Mouse (Mus musculus) liver, embryonic 13.5 days (tissue): ENCODE results near the gene Nup188. TPM values are rescaled to one million over a fixed set of nuclear protein-coding genes. Genes with fewer than 3 reads are reported as not detected.

Source experiments
- ATAC-seq: fragments of 200-750 bp; cut with Nextera tagmentation; 2 replicates; pipeline ENCODE4 v1.8.0; 2017; ENCODE audit warnings: low read depth, mild to moderate bottlenecking, moderate number of reproducible peaks, moderate library complexity
- DNase-seq: peaks from one replicate; pipeline ENCODE4 v3.0.0; 2022
- H3K27ac ChIP-seq: fragments of 300-500 bp; sonication (generic); 2 replicates; pipeline ENCODE4 v1.5.1; 2015; ENCODE audit warnings: moderate library complexity, mild to moderate bottlenecking, inconsistent platforms
- H3K27me3 ChIP-seq: fragments of 300-500 bp; sonication (generic); 2 replicates; pipeline ENCODE4 v1.6.1; 2015; ENCODE audit warnings: mild to moderate bottlenecking, inconsistent platforms
- H3K36me3 ChIP-seq: fragments of 300-500 bp; sonication (generic); 2 replicates; pipeline ENCODE4 v1.6.1; 2015; ENCODE audit warnings: mild to moderate bottlenecking, inconsistent platforms
- H3K4me1 ChIP-seq: fragments of 300-500 bp; sonication (generic); replicated peaks from 2 replicates; pipeline ENCODE4 v1.6.1; 2015; ENCODE audit warnings: inconsistent platforms
- H3K4me2 ChIP-seq: fragments of 300-500 bp; sonication (generic); 2 replicates; pipeline ENCODE4 v1.6.1; 2015; ENCODE audit warnings: inconsistent platforms, mild to moderate bottlenecking, moderate library complexity
- H3K4me3 ChIP-seq: fragments of 300-500 bp; sonication (generic); replicated peaks from 2 replicates; pipeline ENCODE4 v1.5.1; 2015; ENCODE audit warnings: mild to moderate bottlenecking, inconsistent platforms
- H3K9ac ChIP-seq: fragments of 300-500 bp; sonication (generic); 2 replicates; pipeline ENCODE4 v1.6.1; 2015; ENCODE audit warnings: mild to moderate bottlenecking, inconsistent platforms
- H3K9me3 ChIP-seq: fragments of 300-500 bp; sonication (generic); replicated peaks from 2 replicates; pipeline ENCODE4 v1.6.1; 2016; ENCODE audit warnings: inconsistent platforms
- WGBS: fragments of 180-500 bp; shearing (Covaris S2); methylation state at CpG from one replicate; pipeline ENCODE4 v1.1.7; 2015; ENCODE audit not compliant: insufficient replicate concordance; 5-methylcytosine and 5-hydroxymethylcytosine counted together
- polyA plus RNA-seq: library from polyadenylated mRNA; unstranded; fragments of >200 nt; fragmentation: Nextera tagmentation; extraction: Ambion mirVana; gene quantifications from 2 replicates; pipeline ENCODE4 v1.2.1, GENCODE M21; 2015

Nup188 gene
- polyA plus RNA-seq, 1 experiment from 2014 or later = 15.5 TPM

- DNase-seq (no peak), ATAC-seq (no peak)
- no peaks in the 10 kb centered on the region for H3K9me3 ChIP-seq
- H3K36me3 ChIP-seq = peaks cover 98% of the 10 kb centered on the region
- no peak overlapping the region for H3K27ac ChIP-seq
- H3K4me3 ChIP-seq = no peak overlapping the region
- H3K9ac ChIP-seq = no peak overlapping the region
- WGBS = 82% methylated on average over 16 of the region's 16 CpGs
- H3K4me2 ChIP-seq = no peak overlapping the region
- no peaks in the 10 kb centered on the region for H3K27me3 ChIP-seq
- no peaks in the 10 kb centered on the region for H3K4me1 ChIP-seq
These were observed 50.1 kb downstream of the Nup188 start for GRCm38 (mm10) chr2:30336174-30336915.

- WGBS = 86% methylated on average over 12 of the region's 12 CpGs
These were observed 51.0 kb downstream of the Nup188 start for GRCm38 (mm10) chr2:30337179-30337578.

GRCm38 (mm10) chr2:30342061-30342460 lies 55.9 kb downstream of the Nup188 start:
- H3K4me2 ChIP-seq = no peak overlapping the region
- 86% methylated on average over 3 of the region's 3 CpGs for WGBS
- H3K9me3 ChIP-seq = no peaks in the 10 kb centered on the region
- H3K4me3 ChIP-seq = no peak overlapping the region
- H3K36me3 ChIP-seq = peaks cover 96% of the 10 kb centered on the region
- H3K9ac ChIP-seq = no peak overlapping the region
- ATAC-seq (no peak), DNase-seq (no peak)
- H3K4me1 ChIP-seq = no peaks in the 10 kb centered on the region
- H3K27me3 ChIP-seq = no peaks in the 10 kb centered on the region
- H3K27ac ChIP-seq = no peak overlapping the region

More at GRCm38 (mm10) chr2:30337179-30337578, 51.0 kb downstream of the Nup188 start:
- H3K4me1 ChIP-seq = no peaks in the 10 kb centered on the region
- no peak overlapping the region for H3K9ac ChIP-seq
- no peaks in the 10 kb centered on the region for H3K27me3 ChIP-seq
- no peak overlapping the region for H3K27ac ChIP-seq
- H3K9me3 ChIP-seq = no peaks in the 10 kb centered on the region
- DNase-seq (no peak), ATAC-seq (no peak)
- peaks cover 98% of the 10 kb centered on the region for H3K36me3 ChIP-seq
- no peak overlapping the region for H3K4me3 ChIP-seq
- no peak overlapping the region for H3K4me2 ChIP-seq

- ATAC-seq = no peak
- no peaks in the 10 kb centered on the region for H3K9me3 ChIP-seq
- no peak overlapping the region for H3K4me2 ChIP-seq
- 88% methylated on average over 7 of the region's 7 CpGs for WGBS
- no peaks in the 10 kb centered on the region for H3K4me1 ChIP-seq
- H3K4me3 ChIP-seq = no peak overlapping the region
- H3K27me3 ChIP-seq = no peaks in the 10 kb centered on the region
- H3K27ac ChIP-seq = no peak overlapping the region
- DNase-seq = no peak
- no peak overlapping the region for H3K9ac ChIP-seq
- H3K36me3 ChIP-seq = peaks cover 91% of the 10 kb centered on the region
These were observed 56.3 kb downstream of the Nup188 start for GRCm38 (mm10) chr2:30342544-30342943.

- WGBS = 80% methylated on average over 14 of the region's 14 CpGs
- ATAC-seq (no peak), DNase-seq (no peak)
- Histone ChIP-seq H3K9me3 (no peaks in the 10 kb centered on the region), H3K4me1 (no peaks in the 10 kb centered on the region), H3K36me3 (peaks cover 80% of the 10 kb centered on the region), H3K4me3 (no peak overlapping the region), H3K27ac (no peak overlapping the region), H3K4me2 (no peak overlapping the region), H3K9ac (no peak overlapping the region), H3K27me3 (no peaks in the 10 kb centered on the region)
These were observed 57.5 kb downstream of the Nup188 start for GRCm38 (mm10) chr2:30343601-30344137.

- 78% methylated on average over 7 of the region's 7 CpGs for WGBS
- ATAC-seq = no peak
These were observed 59.9 kb downstream of the Nup188 start for GRCm38 (mm10) chr2:30345971-30346676.

GRCm38 (mm10) chr2:30349196-30349595 lies 63.0 kb downstream of the Nup188 start:
- Histone ChIP-seq H3K9ac (no peak overlapping the region), H3K4me3 (no peak overlapping the region), H3K4me1 (no peaks in the 10 kb centered on the region), H3K36me3 (peaks cover 55% of the 10 kb centered on the region), H3K27me3 (no peaks in the 10 kb centered on the region), H3K9me3 (no peaks in the 10 kb centered on the region), H3K4me2 (no peak overlapping the region), H3K27ac (no peak overlapping the region)
- no peak for ATAC-seq
- no peak for DNase-seq
- 81% methylated on average over 6 of the region's 6 CpGs for WGBS

More at GRCm38 (mm10) chr2:30345971-30346676, 59.9 kb downstream of the Nup188 start:
- H3K9me3 ChIP-seq = no peaks in the 10 kb centered on the region
- no peak overlapping the region for H3K27ac ChIP-seq
- no peak overlapping the region for H3K4me3 ChIP-seq
- no peak for DNase-seq
- no peak overlapping the region for H3K9ac ChIP-seq
- no peak overlapping the region for H3K4me2 ChIP-seq
- no peaks in the 10 kb centered on the region for H3K27me3 ChIP-seq
- no peaks in the 10 kb centered on the region for H3K4me1 ChIP-seq
- peaks cover 75% of the 10 kb centered on the region for H3K36me3 ChIP-seq

- ATAC-seq = no peak
- H3K4me2 ChIP-seq = no peak overlapping the region
- no peak overlapping the region for H3K27ac ChIP-seq
- H3K9me3 ChIP-seq = no peaks in the 10 kb centered on the region
- H3K9ac ChIP-seq = no peak overlapping the region
- H3K36me3 ChIP-seq = peaks cover 35% of the 10 kb centered on the region
- H3K4me3 ChIP-seq = no peak overlapping the region
- WGBS = 85% methylated on average over 2 of the region's 2 CpGs
- H3K27me3 ChIP-seq = no peaks in the 10 kb centered on the region
- H3K4me1 ChIP-seq = peaks cover 3% of the 10 kb centered on the region; the same call in 1 of the 2 replicates
- DNase-seq = no peak
These were observed 65.0 kb downstream of the Nup188 start for GRCm38 (mm10) chr2:30351149-30351548.

GRCm38 (mm10) chr2:30355861-30356260 lies 69.7 kb downstream of the Nup188 start:
- H3K36me3 ChIP-seq = peaks cover 10% of the 10 kb centered on the region
- H3K4me2 ChIP-seq = no peak overlapping the region
- peaks cover 38% of the 10 kb centered on the region for H3K4me1 ChIP-seq
- 52% methylated on average over 4 of the region's 4 CpGs for WGBS
- H3K4me3 ChIP-seq = no peak overlapping the region
- H3K27me3 ChIP-seq = no peaks in the 10 kb centered on the region
- no peak overlapping the region for H3K9ac ChIP-seq
- DNase-seq (no peak), ATAC-seq (no peak)
- H3K9me3 ChIP-seq = no peaks in the 10 kb centered on the region
- H3K27ac ChIP-seq = no peak overlapping the region

GRCm38 (mm10) chr2:30356266-30356665 lies 70.1 kb downstream of the Nup188 start:
- DNase-seq (no peak), ATAC-seq (no peak)
- H3K27me3 ChIP-seq = no peaks in the 10 kb centered on the region
- no peak overlapping the region for H3K27ac ChIP-seq
- peaks cover 10% of the 10 kb centered on the region for H3K36me3 ChIP-seq
- peaks cover 38% of the 10 kb centered on the region for H3K4me1 ChIP-seq
- no peak overlapping the region for H3K4me2 ChIP-seq
- H3K9ac ChIP-seq = peak overlapping the region; percentile 33; the same call in 1 of the 2 replicates
- no peak overlapping the region for H3K4me3 ChIP-seq
- 57% methylated on average over 4 of the region's 4 CpGs for WGBS
- no peaks in the 10 kb centered on the region for H3K9me3 ChIP-seq

GRCm38 (mm10) chr2:30356906-30357305 lies 70.7 kb downstream of the Nup188 start:
- Histone ChIP-seq H3K4me2 (no peak overlapping the region), H3K27ac (peak overlapping the region; percentile 77; the same call in 1 of the 2 replicates), H3K36me3 (peaks cover 10% of the 10 kb centered on the region), H3K9me3 (no peaks in the 10 kb centered on the region), H3K9ac (no peak overlapping the region), H3K4me3 (no peak overlapping the region), H3K27me3 (no peaks in the 10 kb centered on the region), H3K4me1 (peaks cover 38% of the 10 kb centered on the region)
- DNase-seq = no peak
- no peak for ATAC-seq
- WGBS = 65% methylated on average over 9 of the region's 9 CpGs
